Mouse (Mus musculus) cerebellum, adult 2 months (tissue): ENCODE results near the gene Dad1. TPM values are rescaled to one million over a fixed set of nuclear protein-coding genes. Genes with fewer than 3 reads are reported as not detected.

Source experiments
- DNase-seq, 2 experiments: peaks; one replicate each; pipeline ENCODE4 v3.0.0; 2021
- H3K27ac ChIP-seq: fragments of 200-500 bp; 2 replicates; pipeline ENCODE4 v1.5.1; 2012; ENCODE audit warnings: low read length, control low read depth, inconsistent platforms; ENCODE audit not compliant: insufficient read depth
- H3K27me3 ChIP-seq: fragments of 200-500 bp; 2 replicates; pipeline ENCODE4 v1.6.1; 2012; ENCODE audit warnings: inconsistent platforms, mild to moderate bottlenecking, low read length, moderate library complexity; ENCODE audit not compliant: control insufficient read depth, insufficient read depth
- H3K4me1 ChIP-seq: fragments of 200-500 bp; 2 replicates; pipeline ENCODE4 v1.6.1; 2011; ENCODE audit warnings: low read length; ENCODE audit not compliant: control insufficient read depth, insufficient read depth
- H3K4me3 ChIP-seq: fragments of 200-500 bp; replicated peaks from 2 replicates; pipeline ENCODE3; 2011; ENCODE audit warnings: mild to moderate bottlenecking, low read depth, low read length, control low read depth; ENCODE audit not compliant: insufficient read depth
- CTCF ChIP-seq: fragments of 200-500 bp; IDR thresholded peaks from 2 replicates; pipeline ENCODE4 v1.5.1; 2011; ENCODE audit warnings: low read depth, mild to moderate bottlenecking, control low read depth, low read length, moderate library complexity, borderline replicate concordance; ENCODE audit not compliant: insufficient read depth
- POLR2A ChIP-seq: fragments of 200-500 bp; IDR thresholded peaks from 2 replicates; pipeline ENCODE4 v1.6.1; 2011; ENCODE audit warnings: low read length, control low read depth, borderline replicate concordance; ENCODE audit not compliant: insufficient read depth
- WGBS: fragments of 180-500 bp; shearing (Covaris S2); methylation state at CpG from one replicate; pipeline ENCODE4 v1.1.7; 2018; 5-methylcytosine and 5-hydroxymethylcytosine counted together
- polyA plus RNA-seq: library from polyadenylated mRNA; depleted of rRNA; stranded (reverse); fragments of >200 nt; gene quantifications from 2 replicates; pipeline ENCODE4 v1.2.3, GENCODE M21; 2012

The Dad1 gene
- polyA plus RNA-seq, 1 experiment, result 254 TPM

DNA sequence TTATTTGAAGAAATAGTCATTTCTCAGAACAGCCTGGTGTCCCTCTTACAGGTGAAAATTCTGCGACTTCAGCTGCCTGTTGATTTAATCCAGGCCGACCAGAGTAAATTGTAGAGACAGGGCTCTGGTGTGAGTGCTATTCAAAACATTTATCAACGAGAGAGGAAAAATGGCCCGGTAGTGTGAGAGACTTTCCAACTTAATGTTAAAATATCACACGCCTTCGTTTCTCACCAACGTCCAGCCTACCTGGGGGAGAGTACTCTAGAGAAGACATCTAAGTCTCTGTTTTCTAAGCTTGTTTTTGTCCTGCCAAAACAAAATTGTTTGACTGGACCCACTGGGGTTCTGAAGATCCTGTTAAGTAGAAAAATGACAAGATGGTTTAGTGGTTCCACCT, 34.1 kb downstream of the Dad1 start:
- Histone ChIP-seq H3K27ac (no peak overlapping the region), H3K4me1 (no peaks in the 10 kb centered on the region), H3K4me3 (no peak overlapping the region), H3K27me3 (no peaks in the 10 kb centered on the region)
- no peak for TF ChIP-seq CTCF
- WGBS, result 89% methylated on average over 7 of the region's 7 CpGs
- DNase-seq, result no peak

DNA sequence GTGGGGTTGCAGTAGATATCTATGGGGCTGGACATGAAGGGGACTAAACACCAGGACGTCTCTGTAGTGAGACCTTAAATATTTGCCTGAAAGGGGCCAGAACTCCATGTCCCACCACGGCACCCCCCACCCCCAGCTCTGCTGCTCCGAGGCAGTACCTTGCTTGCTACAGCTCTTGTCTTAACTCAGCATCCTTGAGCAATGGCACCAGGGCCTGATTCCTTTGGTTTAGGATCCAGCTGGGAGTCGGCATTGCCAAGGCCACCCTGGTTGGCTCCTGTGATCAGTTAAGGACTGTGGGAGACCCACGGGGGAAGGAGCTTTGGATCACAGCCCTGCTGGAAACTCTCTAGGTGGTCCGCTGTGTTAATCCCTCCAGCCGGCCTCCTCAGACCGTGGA, 34.6 kb downstream of the Dad1 start:
- Histone ChIP-seq H3K4me1 (no peaks in the 10 kb centered on the region), H3K4me3 (no peak overlapping the region), H3K27ac (no peak overlapping the region), H3K27me3 (no peaks in the 10 kb centered on the region)
- DNase-seq, result no peak
- WGBS, result 46% methylated on average over 8 of the region's 8 CpGs
- no peak for TF ChIP-seq POLR2A
- no peak for TF ChIP-seq CTCF

DNA sequence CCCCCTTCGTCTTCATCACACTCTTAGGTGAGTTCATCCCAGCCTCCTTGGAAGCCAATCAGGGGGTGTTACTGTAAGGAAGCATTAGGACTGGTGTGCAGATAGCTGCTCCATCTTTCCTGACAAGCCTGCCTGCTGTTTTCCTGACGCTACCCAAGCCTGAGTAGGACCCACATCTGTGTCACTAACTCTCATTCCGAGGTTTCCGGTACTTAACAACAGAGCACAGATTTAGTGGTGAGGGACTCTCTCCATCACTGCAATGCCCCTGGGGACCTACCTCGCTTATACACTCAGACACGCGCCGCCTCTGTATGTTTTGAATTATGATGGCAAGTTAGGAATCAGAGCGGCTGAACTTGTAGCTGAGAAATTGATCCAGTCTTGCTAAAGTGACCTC, 35.2 kb downstream of the Dad1 start:
- no peak for DNase-seq
- Histone ChIP-seq H3K4me1 (no peaks in the 10 kb centered on the region), H3K27me3 (no peaks in the 10 kb centered on the region), H3K27ac (no peak overlapping the region), H3K4me3 (no peak overlapping the region)
- TF ChIP-seq POLR2A (no peak), CTCF (no peak)
- WGBS, result 89% methylated on average over 9 of the region's 9 CpGs

DNA sequence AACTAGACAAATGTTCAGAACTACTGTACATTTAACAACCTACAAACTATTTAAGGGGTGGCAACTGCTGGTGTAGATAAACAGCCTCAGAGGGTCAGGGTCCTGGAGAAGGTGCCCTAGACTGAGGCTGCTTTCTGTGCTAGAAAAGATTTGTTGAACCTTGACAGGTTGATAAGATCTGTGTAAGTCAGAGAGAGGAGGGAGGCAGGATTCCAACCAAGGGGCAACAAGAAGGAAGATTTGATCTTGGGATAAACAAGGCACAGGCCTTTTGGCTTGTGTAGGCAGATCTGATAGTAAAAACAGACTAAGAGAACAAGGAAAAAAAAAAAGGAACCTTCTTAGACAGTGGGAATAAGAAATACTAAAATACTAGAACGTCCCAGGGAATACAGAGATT, 35.7 kb downstream of the Dad1 start:
- DNase-seq, result no peak
- no peak for TF ChIP-seq POLR2A
- TF ChIP-seq CTCF, result no peak
- 79% methylated on average over 1 of the region's 1 CpGs for WGBS

DNA sequence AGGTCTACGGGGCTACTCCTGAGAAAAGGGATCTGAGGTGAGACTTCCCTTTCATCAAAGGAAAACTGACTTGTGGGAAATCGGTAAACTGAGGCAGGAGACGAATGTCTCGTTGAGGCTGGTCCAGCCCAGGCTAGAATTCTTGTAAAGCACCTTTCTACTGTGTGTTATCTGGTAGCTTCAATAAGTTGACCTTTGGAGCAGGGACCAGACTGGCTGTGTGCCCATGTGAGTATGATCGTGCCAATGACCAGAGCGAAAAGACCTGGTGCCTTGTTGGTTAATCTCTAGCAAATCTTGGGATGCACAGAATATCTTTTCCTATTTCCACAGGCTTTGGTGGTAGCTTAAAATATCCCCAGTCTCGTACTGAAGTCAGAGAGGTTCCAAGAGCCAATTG, 37.8 kb downstream of the Dad1 start:
- Histone ChIP-seq H3K4me1 (no peaks in the 10 kb centered on the region), H3K4me3 (no peak overlapping the region), H3K27ac (no peak overlapping the region), H3K27me3 (no peaks in the 10 kb centered on the region)
- no peak for DNase-seq
- 73% methylated on average over 7 of the region's 7 CpGs for WGBS
- TF ChIP-seq CTCF, result no peak
- no peak for TF ChIP-seq POLR2A

More for the DNA sequence above, 35.7 kb downstream of the Dad1 start:
- Histone ChIP-seq H3K27ac (no peak overlapping the region), H3K4me1 (no peaks in the 10 kb centered on the region), H3K4me3 (no peak overlapping the region), H3K27me3 (no peaks in the 10 kb centered on the region)

DNA sequence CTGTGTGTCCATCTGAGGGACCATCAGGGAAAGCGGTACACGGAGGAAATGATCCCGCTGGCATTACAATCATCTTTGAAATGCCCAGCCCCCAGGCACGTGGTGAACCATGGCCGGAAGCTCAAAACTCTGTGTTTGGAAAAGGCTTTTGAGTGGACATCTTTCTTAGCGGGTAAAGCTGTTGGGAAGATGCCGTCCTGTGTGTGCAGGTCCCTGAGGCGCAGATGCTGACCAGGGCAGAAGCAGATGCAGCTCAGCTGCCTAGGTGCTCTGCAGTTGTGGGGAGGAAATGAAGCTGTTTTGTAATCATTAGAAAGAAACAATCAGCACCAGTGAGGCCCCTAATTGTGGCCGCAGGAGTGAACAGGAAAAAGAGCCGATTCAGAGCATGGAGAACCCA, 39.0 kb downstream of the Dad1 start:
- Histone ChIP-seq H3K4me3 (no peak overlapping the region), H3K4me1 (no peaks in the 10 kb centered on the region), H3K27me3 (no peaks in the 10 kb centered on the region), H3K27ac (no peak overlapping the region)
- WGBS, result 74% methylated on average over 10 of the region's 10 CpGs
- DNase-seq, result no peak
- TF ChIP-seq CTCF (no peak), POLR2A (no peak)

DNA sequence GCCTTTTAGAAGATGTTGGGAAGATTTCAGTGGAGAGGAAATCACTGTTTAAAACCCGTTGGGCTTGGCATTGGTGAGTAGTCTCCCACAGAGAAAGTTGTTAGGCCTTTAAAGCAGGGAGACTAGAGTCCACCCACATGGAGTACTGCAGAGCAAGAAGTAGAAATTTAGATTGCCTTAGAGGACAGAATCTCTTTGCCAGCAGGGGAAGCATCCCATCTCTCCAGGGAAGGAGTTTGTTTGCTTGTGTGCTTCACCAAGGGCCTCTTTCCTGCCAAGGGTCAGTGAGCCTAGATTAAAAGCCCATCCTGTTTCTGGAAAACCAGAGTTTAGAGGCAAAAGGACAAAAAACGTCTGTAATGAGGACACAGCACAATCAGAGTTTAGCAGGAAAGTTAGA, 39.4 kb downstream of the Dad1 start:
- no peaks in the 10 kb centered on the region for H3K27me3 ChIP-seq
- TF ChIP-seq POLR2A, result no peak
- TF ChIP-seq CTCF, result no peak
- DNase-seq, result no peak
- WGBS, result 22% methylated on average over 2 of the region's 2 CpGs
- no peaks in the 10 kb centered on the region for H3K4me1 ChIP-seq
- no peak overlapping the region for H3K4me3 ChIP-seq
- H3K27ac ChIP-seq, result no peak overlapping the region

DNA sequence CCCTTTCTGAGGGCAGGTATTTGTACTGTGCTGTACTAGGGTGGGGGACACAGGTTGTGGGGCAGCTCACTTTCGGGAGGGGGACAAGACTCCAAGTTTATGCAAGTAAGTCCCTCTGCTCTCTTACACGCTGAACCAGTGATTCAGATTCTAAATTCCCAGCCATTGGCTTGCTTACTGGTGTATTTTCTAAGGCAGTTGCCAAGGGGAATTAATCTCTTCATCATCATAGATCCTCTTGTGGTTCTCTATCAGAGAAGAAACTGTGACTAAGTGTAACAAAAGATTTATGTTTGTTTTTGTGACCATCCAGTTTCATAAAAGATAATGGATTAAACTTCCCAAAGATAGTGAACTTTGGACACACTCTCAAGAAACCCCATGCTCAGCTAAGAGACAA, 40.2 kb downstream of the Dad1 start:
- Histone ChIP-seq H3K27ac (no peak overlapping the region), H3K4me3 (no peak overlapping the region), H3K4me1 (no peaks in the 10 kb centered on the region), H3K27me3 (no peaks in the 10 kb centered on the region)
- WGBS, result 89% methylated on average over 2 of the region's 2 CpGs
- TF ChIP-seq POLR2A (no peak), CTCF (no peak)
- no peak for DNase-seq

DNA sequence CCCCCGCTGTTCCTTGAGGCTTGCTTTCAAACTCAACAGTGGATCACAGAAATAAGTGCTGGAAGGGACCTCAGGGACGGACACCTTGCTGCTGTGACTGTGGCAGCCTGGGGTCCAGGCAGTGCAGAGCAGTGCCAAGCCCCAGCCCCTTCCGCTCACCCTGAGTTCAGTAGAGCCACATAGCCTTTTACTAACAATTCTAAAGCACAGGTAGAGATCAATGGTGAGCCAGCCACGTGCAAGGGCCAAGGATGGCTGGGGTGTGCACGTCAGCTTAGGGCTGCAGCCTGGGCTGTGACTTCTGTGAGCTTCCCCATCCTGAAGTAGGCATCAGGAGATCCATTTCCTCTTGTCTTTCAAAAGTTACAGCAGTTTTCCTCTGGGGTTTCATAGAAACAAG, 42.1 kb downstream of the Dad1 start:
- no peak for DNase-seq
- H3K27me3 ChIP-seq, result no peaks in the 10 kb centered on the region
- TF ChIP-seq CTCF (no peak), POLR2A (no peak)
- WGBS, result 82% methylated on average over 5 of the region's 5 CpGs
- no peak overlapping the region for H3K27ac ChIP-seq
- H3K4me1 ChIP-seq, result no peaks in the 10 kb centered on the region
- H3K4me3 ChIP-seq, result no peak overlapping the region

DNA sequence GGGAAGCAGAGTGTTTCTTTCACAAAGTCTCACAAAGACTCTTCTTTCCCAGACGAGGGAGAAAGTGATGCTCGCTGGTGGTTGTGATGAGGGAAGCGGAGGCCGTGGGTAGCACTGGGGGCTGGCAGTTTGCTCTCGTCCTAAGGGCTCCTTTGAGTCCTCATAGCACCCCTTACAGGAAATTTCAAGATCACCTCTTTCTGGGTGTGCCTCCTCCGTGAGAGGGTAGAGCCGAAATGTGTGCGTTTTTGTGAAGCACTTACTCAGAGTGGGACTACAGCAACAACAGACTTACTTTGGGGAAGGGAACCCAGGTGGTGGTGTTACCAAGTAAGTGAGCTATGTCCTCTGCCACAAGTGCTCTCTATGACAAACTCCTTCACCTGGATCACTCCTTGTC, 42.7 kb downstream of the Dad1 start:
- WGBS, result 89% methylated on average over 8 of the region's 8 CpGs
- TF ChIP-seq CTCF, result no peak

More for the DNA sequence above, 42.7 kb downstream of the Dad1 start:
- no peak for DNase-seq
- H3K4me1 ChIP-seq, result no peaks in the 10 kb centered on the region
- H3K27me3 ChIP-seq, result no peaks in the 10 kb centered on the region
- H3K4me3 ChIP-seq, result no peak overlapping the region
- H3K27ac ChIP-seq, result no peak overlapping the region
